8 mouse cellular contexts compared by ENCODE assay signal in genomic region chr4:129461183-129461960, GRCm38 (mm10). TPM values are rescaled to one million over a fixed set of nuclear protein-coding genes. Genes with fewer than 3 reads are reported as not detected.
A peak's percentile ranks its signal among the peaks of the same experiment; 100 is the strongest.
DNase-seq lines count a peak whose midpoint lies in the region; ATAC-seq and TF ChIP-seq lines count a peak whose summit lies in the region.

Gene Bsdc1 (plus strand): TSS chr4:129461581.

- no peak for TF ChIP-seq CTCF in kidney, postnatal 0 days (IDR thresholded peaks at IDR 0.05; ENCODE audit: low read depth)

- H3K36me3 ChIP-seq in heart, embryonic 12.5 days = peaks cover 32% of the 10 kb centered on the region
- H3K36me3 ChIP-seq in kidney, postnatal 0 days (ENCODE audit: insufficient read depth, low read length) = peaks cover 15% of the 10 kb centered on the region
- H3K36me3 ChIP-seq in liver, embryonic 11.5 days (ENCODE audit: control insufficient read depth, insufficient read depth, low read length) = peaks cover 13% of the 10 kb centered on the region
- H3K36me3 ChIP-seq in stomach, embryonic 14.5 days (ENCODE audit: control insufficient read depth, insufficient read depth, low read length) = peaks cover 13% of the 10 kb centered on the region

- ATAC-seq in erythroid progenitor cell, adult 5-6 weeks (replicated peaks; ENCODE audit: low FRiP score, poor library complexity, severe bottlenecking) = peak; percentile 78
- ATAC-seq in heart, embryonic 12.5 days (ENCODE audit: insufficient number of reproducible peaks, low FRiP score) = peak; percentile 97
- peak; percentile 98 for ATAC-seq in kidney, postnatal 0 days (replicated peaks; ENCODE audit: low FRiP score, low read depth)
- ATAC-seq in liver, embryonic 11.5 days (replicated peaks; ENCODE audit: low FRiP score) = peak; percentile 98
- peak; percentile 99 for ATAC-seq in stomach, embryonic 14.5 days (ENCODE audit: insufficient number of reproducible peaks, insufficient read depth, low FRiP score, low read depth)

- H3K4me2 ChIP-seq in heart, embryonic 12.5 days = peak within 1 kb of the TSS; percentile 90
- peak within 1 kb of the TSS; percentile 91 for H3K4me2 ChIP-seq in kidney, postnatal 0 days (ENCODE audit: low read length)
- H3K4me2 ChIP-seq in liver, embryonic 11.5 days = peak within 1 kb of the TSS; percentile 92
- H3K4me2 ChIP-seq in stomach, embryonic 14.5 days (replicated peaks; ENCODE audit: low read depth, low read length) = peak within 1 kb of the TSS; percentile 79

- H3K27ac ChIP-seq in heart, embryonic 12.5 days (ENCODE audit: poor library complexity, severe bottlenecking) = peak within 1 kb of the TSS; percentile 68
- peak within 1 kb of the TSS; percentile 90 for H3K27ac ChIP-seq in kidney, postnatal 0 days
- peak within 1 kb of the TSS; percentile 80 for H3K27ac ChIP-seq in liver, embryonic 11.5 days (ENCODE audit: low read depth, low read length)
- peak within 1 kb of the TSS; percentile 93 for H3K27ac ChIP-seq in stomach, embryonic 14.5 days (ENCODE audit: low read length)

- H3K9me3 ChIP-seq in heart, embryonic 12.5 days (replicated peaks) = no peaks in the 10 kb centered on the region
- no peaks in the 10 kb centered on the region for H3K9me3 ChIP-seq in kidney, postnatal 0 days (replicated peaks; ENCODE audit: low read length)
- no peaks in the 10 kb centered on the region for H3K9me3 ChIP-seq in liver, embryonic 11.5 days (ENCODE audit: control insufficient read depth, low read length)
- H3K9me3 ChIP-seq in stomach, embryonic 14.5 days (ENCODE audit: control insufficient read depth, low read depth, low read length) = no peaks in the 10 kb centered on the region

- H3K4me1 ChIP-seq in heart, embryonic 12.5 days (replicated peaks) = peaks cover 14% of the 10 kb centered on the region
- H3K4me1 ChIP-seq in kidney, postnatal 0 days (replicated peaks; ENCODE audit: insufficient read depth, low read length) = peaks cover 5% of the 10 kb centered on the region
- H3K4me1 ChIP-seq in liver, embryonic 11.5 days (replicated peaks; ENCODE audit: control insufficient read depth, insufficient read depth, low read length) = peaks cover 25% of the 10 kb centered on the region
- peaks cover 6% of the 10 kb centered on the region; the same call in 1 of the 2 replicates for H3K4me1 ChIP-seq in stomach, embryonic 14.5 days (ENCODE audit: control insufficient read depth, insufficient read depth, low read length)

- H3K27me3 ChIP-seq in heart, embryonic 12.5 days (replicated peaks) = no peaks in the 10 kb centered on the region
- H3K27me3 ChIP-seq in kidney, postnatal 0 days (ENCODE audit: insufficient read depth, low read length) = no peaks in the 10 kb centered on the region
- H3K27me3 ChIP-seq in liver, embryonic 11.5 days (replicated peaks; ENCODE audit: control insufficient read depth, insufficient read depth, low read length) = no peaks in the 10 kb centered on the region
- no peaks in the 10 kb centered on the region for H3K27me3 ChIP-seq in stomach, embryonic 14.5 days (ENCODE audit: control insufficient read depth, insufficient read depth, low read length)

- peak within 1 kb of the TSS; percentile 96 for H3K9ac ChIP-seq in heart, embryonic 12.5 days
- peak within 1 kb of the TSS; percentile 71 for H3K9ac ChIP-seq in kidney, postnatal 0 days (ENCODE audit: low read depth, low read length)
- peak within 1 kb of the TSS; percentile 76 for H3K9ac ChIP-seq in liver, embryonic 11.5 days (ENCODE audit: low read depth, low read length)
- H3K9ac ChIP-seq in stomach, embryonic 14.5 days (replicated peaks; ENCODE audit: low read depth, low read length) = peak within 1 kb of the TSS; percentile 61

- peak within 1 kb of the TSS; percentile 94 for H3K4me3 ChIP-seq in heart, embryonic 12.5 days
- H3K4me3 ChIP-seq in kidney, postnatal 0 days (replicated peaks; ENCODE audit: low read depth, low read length) = peak within 1 kb of the TSS; percentile 88
- peak within 1 kb of the TSS; percentile 80 for H3K4me3 ChIP-seq in liver, embryonic 11.5 days (ENCODE audit: low read depth, low read length)
- H3K4me3 ChIP-seq in stomach, embryonic 14.5 days (ENCODE audit: low read depth, low read length) = peak within 1 kb of the TSS; percentile 76

- under 1% methylated on average over 46 of the region's 46 CpGs for WGBS in heart, embryonic 12.5 days
- under 1% methylated on average over 46 of the region's 46 CpGs for WGBS in kidney, postnatal 0 days
- WGBS in liver, embryonic 11.5 days = under 1% methylated on average over 45 of the region's 46 CpGs
- WGBS in stomach, embryonic 14.5 days = under 1% methylated on average over 46 of the region's 46 CpGs

- DNase-seq in CD4-positive helper T cell, adult 2 months (ENCODE audit: low read depth, low spot score) = peak; percentile 100
- peak; percentile 99 for DNase-seq in brain, embryonic 18.5 days (ENCODE audit: low read depth, low spot score)
- DNase-seq in kidney, postnatal 0 days (ENCODE audit: low spot score) = peak; percentile 100
- peak; percentile 99 for DNase-seq in liver, embryonic 11.5 days (ENCODE audit: low spot score)
- peak; percentile 100 for DNase-seq in naive thymus-derived CD4-positive, alpha-beta T cell, adult 2 months (ENCODE audit: low read depth)

RNA-seq across cellular contexts. Expression of gene Bsdc1, which starts in this region (rescaled TPM):
- 127 and 193 TPM in 2 replicates for total RNA-seq in erythroid progenitor cell, adult 5-6 weeks (2015; ENCODE audit: low replicate concordance)
- 200 and 208 TPM in 2 replicates for total RNA-seq in erythroid progenitor cell, adult 5-6 weeks (2017; ENCODE audit: low replicate concordance)
- 25.6 and 26.8 TPM in 2 replicates for polyA plus RNA-seq in heart, embryonic 12.5 days (2016; fragmentation: Nextera tagmentation; extraction: Ambion mirVana)
- 25.6 and 27.8 TPM in 2 replicates for polyA plus RNA-seq in kidney, postnatal 0 days (2015; fragmentation: Nextera tagmentation; extraction: Ambion mirVana)
- 21.6 and 22.5 TPM in 2 replicates for polyA plus RNA-seq in liver, embryonic 11.5 days (2014; fragmentation: Nextera tagmentation; extraction: Ambion mirVana)
- 25.6 and 25.7 TPM in 2 replicates for polyA plus RNA-seq in stomach, embryonic 14.5 days (2014; fragmentation: Nextera tagmentation; extraction: Ambion mirVana)

Comparison
In these comparisons a context has a peak if more than half of its experiments do, and no peak if none do; other contexts are left out.
1. Peak in every context shown above with its lines: DNase-seq, ATAC-seq, H3K4me3 ChIP-seq and H3K27ac ChIP-seq.